Mouse (Mus musculus) E14TG2a.4 (cell line): ENCODE measurements around the gene 1700011L22Rik.

Source experiments
- CTCF ChIP-seq: conservative IDR thresholded peaks from 2 replicates; pipeline ENCODE4 v1.5.1; 2014; ENCODE audit warnings: low read length
- NANOG ChIP-seq: IDR thresholded peaks from 2 replicates; pipeline ENCODE4 v1.6.1; 2014; ENCODE audit warnings: borderline replicate concordance, low read length, mixed read lengths

DNA sequence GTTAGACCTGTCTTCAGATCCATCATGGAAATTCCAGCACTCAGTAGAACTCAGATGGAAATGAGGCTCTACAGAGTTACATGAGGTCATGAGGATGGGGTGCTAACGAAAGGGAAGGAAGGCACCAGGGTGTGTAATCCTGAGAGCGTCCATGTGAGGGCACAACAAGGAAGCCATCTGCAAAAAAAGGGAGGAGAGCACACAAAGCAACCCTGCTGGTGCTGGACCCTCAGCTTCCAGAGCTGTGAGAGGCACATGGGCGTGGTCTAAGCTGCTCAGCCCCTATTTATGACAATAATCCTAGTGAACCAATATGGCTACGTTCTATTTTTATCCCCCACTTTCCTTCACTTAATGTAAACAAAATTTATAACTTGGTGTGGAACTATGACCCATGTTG, 24.3 kb upstream of the 1700011L22Rik start:
- no peak for TF ChIP-seq CTCF
- no peak for TF ChIP-seq NANOG
